ENCODE assay signal across 9 mouse cellular contexts in the genomic region with DNA sequence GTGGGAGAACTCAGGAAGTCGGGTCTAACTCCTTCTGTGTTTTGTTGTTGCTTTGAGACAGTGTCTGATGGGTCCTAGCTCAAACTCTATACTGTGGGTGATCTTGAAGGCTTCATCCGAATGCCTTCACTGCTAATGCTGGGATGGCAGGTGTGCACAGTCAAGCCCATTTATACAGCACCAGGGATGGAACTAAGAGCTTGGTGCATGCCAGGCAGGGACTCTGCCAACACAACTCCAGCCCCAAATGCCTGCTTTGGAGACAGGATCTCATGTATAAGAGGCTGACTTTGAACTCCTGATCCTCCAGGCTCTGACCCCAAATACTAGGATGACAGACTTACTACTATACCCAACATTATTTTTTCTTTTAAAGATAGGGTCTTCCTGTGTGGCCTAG. TPM values are rescaled to one million over a fixed set of nuclear protein-coding genes. Genes with fewer than 3 reads are reported as not detected.
DNase-seq lines count a peak whose midpoint lies in the region; ATAC-seq and TF ChIP-seq lines count a peak whose summit lies in the region.
"Had no signal": no experiment of that assay in that cellular context is flagged by ENCODE, and none has a peak within 500 bp of the region (broad histone marks: within the 10 kb centered on the region; RNA-seq: fewer than 3 reads in every experiment).

No protein-coding gene starts in this region.

- WGBS in embryonic facial prominence, embryonic 13.5 days = 36% methylated on average over 2 of the region's 2 CpGs
- 34% methylated on average over 2 of the region's 2 CpGs for WGBS in hindbrain, postnatal 0 days
- 34% methylated on average over 2 of the region's 2 CpGs for WGBS in midbrain, postnatal 0 days

- intact Hi-C loops in left cerebral cortex, adult 2 months (cut with DNase I) = no loop called here
- intact Hi-C loops in left cerebral cortex, postnatal 10 days (cut with DNase I) = no loop called here

- H3K9ac ChIP-seq in embryonic facial prominence, embryonic 13.5 days = peak overlapping the region; percentile 77
- peak overlapping the region; percentile 78 for H3K9ac ChIP-seq in hindbrain, postnatal 0 days (replicated peaks; ENCODE audit: low read length)
- peak overlapping the region; percentile 81 for H3K9ac ChIP-seq in midbrain, postnatal 0 days (replicated peaks; ENCODE audit: low read length, poor library complexity, severe bottlenecking)

- no peaks in the 10 kb centered on the region for H3K27me3 ChIP-seq in embryonic facial prominence, embryonic 13.5 days
- no peaks in the 10 kb centered on the region for H3K27me3 ChIP-seq in hindbrain, postnatal 0 days (ENCODE audit: insufficient read depth, low read length)
- no peaks in the 10 kb centered on the region for H3K27me3 ChIP-seq in midbrain, postnatal 0 days (ENCODE audit: insufficient read depth, low read length)

- TF ChIP-seq CTCF in left cerebral cortex, adult 2 months (IDR thresholded peaks at IDR 0.05) = no peak
- TF ChIP-seq CTCF in hindbrain, postnatal 0 days (IDR thresholded peaks at IDR 0.05; ENCODE audit: low read depth) = no peak
- TF ChIP-seq CTCF in midbrain, postnatal 0 days (IDR thresholded peaks at IDR 0.05) = no peak

- H3K4me1 ChIP-seq in embryonic facial prominence, embryonic 13.5 days = peaks cover 26% of the 10 kb centered on the region
- peaks cover 7% of the 10 kb centered on the region for H3K4me1 ChIP-seq in hindbrain, postnatal 0 days (ENCODE audit: insufficient read depth, low read length)
- H3K4me1 ChIP-seq in midbrain, postnatal 0 days (ENCODE audit: insufficient read depth, low read length) = peaks cover 13% of the 10 kb centered on the region

- peak overlapping the region; percentile 94; the same call in 1 of the 2 replicates for H3K27ac ChIP-seq in left cerebral cortex, adult 2 months
- peak overlapping the region; percentile 89 for H3K27ac ChIP-seq in embryonic facial prominence, embryonic 13.5 days
- peak overlapping the region; percentile 92 for H3K27ac ChIP-seq in hindbrain, postnatal 0 days
- no peak overlapping the region; the same call in 1 of the 2 replicates for H3K27ac ChIP-seq in midbrain, postnatal 0 days (ENCODE audit: low read depth, low read length)

- H3K4me2 ChIP-seq in embryonic facial prominence, embryonic 13.5 days = peak overlapping the region; percentile 69
- peak overlapping the region; percentile 90 for H3K4me2 ChIP-seq in hindbrain, postnatal 0 days (ENCODE audit: low read depth, low read length)
- peak overlapping the region; percentile 94 for H3K4me2 ChIP-seq in midbrain, postnatal 0 days (ENCODE audit: low read depth, low read length, poor library complexity, severe bottlenecking)

- peaks cover 25% of the 10 kb centered on the region for H3K36me3 ChIP-seq in embryonic facial prominence, embryonic 13.5 days
- H3K36me3 ChIP-seq in hindbrain, postnatal 0 days (ENCODE audit: insufficient read depth, low read length) = peaks cover 20% of the 10 kb centered on the region
- peaks cover 18% of the 10 kb centered on the region for H3K36me3 ChIP-seq in midbrain, postnatal 0 days (ENCODE audit: insufficient read depth, low read length)

- DNase-seq in left cerebral cortex, adult 2 months (ENCODE audit: extremely low spot score in 1 of 2, low spot score in 2 of 2) = no peak
- DNase-seq in left cerebral cortex, postnatal 10 days (ENCODE audit: extremely low spot score in 1 of 2, low spot score in 2 of 2) = no peak
- DNase-seq in hindbrain, postnatal 0 days (ENCODE audit: low spot score) = no peak
- no peak for DNase-seq in midbrain, postnatal 0 days (ENCODE audit: low spot score)
- DNase-seq in left cerebral cortex, adult 8-10 months (ENCODE audit: low spot score in 2 of 2) = no peak
- no peak for DNase-seq in cerebellum, postnatal 10 days
- no peak for DNase-seq in kidney, adult 18-20 months
- DNase-seq: gastrocnemius, postnatal 25 days had no signal

- no peak for ATAC-seq in embryonic facial prominence, embryonic 13.5 days (ENCODE audit: insufficient number of reproducible peaks, insufficient read depth, low FRiP score, low TSS enrichment, low read depth)
- ATAC-seq in hindbrain, postnatal 0 days = no peak
- ATAC-seq in midbrain, postnatal 0 days (ENCODE audit: low FRiP score) = no peak

- peak overlapping the region; percentile 81 for H3K4me3 ChIP-seq in left cerebral cortex, adult 2 months
- peak overlapping the region; percentile 61 for H3K4me3 ChIP-seq in embryonic facial prominence, embryonic 13.5 days
- peak overlapping the region; percentile 81 for H3K4me3 ChIP-seq in hindbrain, postnatal 0 days (ENCODE audit: low read length)
- H3K4me3 ChIP-seq in midbrain, postnatal 0 days (ENCODE audit: low read depth, low read length) = peak overlapping the region; percentile 77

- no peaks in the 10 kb centered on the region for H3K9me3 ChIP-seq in embryonic facial prominence, embryonic 13.5 days
- H3K9me3 ChIP-seq in hindbrain, postnatal 0 days (ENCODE audit: low read length) = no peaks in the 10 kb centered on the region
- no peaks in the 10 kb centered on the region for H3K9me3 ChIP-seq in midbrain, postnatal 0 days (ENCODE audit: low read length)

RNA-seq across cellular contexts. Expression of gene Ndufs7, which starts 1.1 kb away (rescaled TPM):
- 100 to 1,000 TPM; 194 to 206 TPM for total RNA-seq in left cerebral cortex, adult 2 months (2021)
- 100 to 1,000 TPM; 142 to 161 TPM for total RNA-seq in left cerebral cortex, postnatal 10 days (2021)
- 266 and 299 TPM in 2 replicates for polyA plus RNA-seq in embryonic facial prominence, embryonic 13.5 days (2015; fragmentation: Nextera tagmentation; extraction: Ambion mirVana)
- total RNA-seq in hindbrain, postnatal 0 days (2014; rRNA removed) = 246 and 291 TPM in 2 replicates
- polyA plus RNA-seq in hindbrain, postnatal 0 days (2015; fragmentation: Nextera tagmentation; extraction: Ambion mirVana) = 410 and 430 TPM in 2 replicates
- 193 and 201 TPM in 2 replicates for total RNA-seq in midbrain, postnatal 0 days (2014; rRNA removed)
- polyA plus RNA-seq in midbrain, postnatal 0 days (2015; fragmentation: Nextera tagmentation; extraction: Ambion mirVana) = 358 and 388 TPM in 2 replicates
- 100 to 1,000 TPM; 214 to 225 (median 218) TPM for total RNA-seq in left cerebral cortex, adult 8-10 months (2022)

RNA-seq across cellular contexts. Expression of gene Gamt, which starts 10.8 kb away (rescaled TPM):
- total RNA-seq in left cerebral cortex, adult 2 months (2021) = 10 to 100 TPM; 16.6 to 23.3 TPM
- 10 to 100 TPM; 25.9 to 26.0 TPM for total RNA-seq in left cerebral cortex, postnatal 10 days (2021)
- polyA plus RNA-seq in embryonic facial prominence, embryonic 13.5 days (2015; fragmentation: Nextera tagmentation; extraction: Ambion mirVana) = 27.2 and 33.6 TPM in 2 replicates
- total RNA-seq in hindbrain, postnatal 0 days (2014; rRNA removed) = 40.9 and 44.5 TPM in 2 replicates
- 32.4 and 35.9 TPM in 2 replicates for polyA plus RNA-seq in hindbrain, postnatal 0 days (2015; fragmentation: Nextera tagmentation; extraction: Ambion mirVana)
- total RNA-seq in midbrain, postnatal 0 days (2014; rRNA removed) = 12.5 and 14.3 TPM in 2 replicates
- 16.8 and 19.6 TPM in 2 replicates for polyA plus RNA-seq in midbrain, postnatal 0 days (2015; fragmentation: Nextera tagmentation; extraction: Ambion mirVana)
- 10 to 100 TPM; 28.8 to 33.6 (median 31.1) TPM for total RNA-seq in left cerebral cortex, adult 8-10 months (2022)

RNA-seq across cellular contexts. Expression of gene Dazap1, which starts 11.2 kb away (rescaled TPM):
- total RNA-seq in left cerebral cortex, adult 2 months (2021) = 10 to 100 TPM; 87.4 to 90.3 TPM
- total RNA-seq in left cerebral cortex, postnatal 10 days (2021) = 10 to 100 TPM; 95.2 to 98.6 TPM
- 66.0 and 70.6 TPM in 2 replicates for polyA plus RNA-seq in embryonic facial prominence, embryonic 13.5 days (2015; fragmentation: Nextera tagmentation; extraction: Ambion mirVana)
- 79.1 and 104 TPM in 2 replicates for total RNA-seq in hindbrain, postnatal 0 days (2014; rRNA removed)
- polyA plus RNA-seq in hindbrain, postnatal 0 days (2015; fragmentation: Nextera tagmentation; extraction: Ambion mirVana) = 38.5 and 39.4 TPM in 2 replicates
- total RNA-seq in midbrain, postnatal 0 days (2014; rRNA removed) = 107 and 109 TPM in 2 replicates
- polyA plus RNA-seq in midbrain, postnatal 0 days (2015; fragmentation: Nextera tagmentation; extraction: Ambion mirVana) = 34.2 and 34.5 TPM in 2 replicates
- total RNA-seq in left cerebral cortex, adult 8-10 months (2022) = 10 to 100 TPM; 76.4 to 90.1 (median 83.5) TPM

RNA-seq across cellular contexts. Expression of gene Mum1, which starts 23.8 kb away (rescaled TPM):
- total RNA-seq in left cerebral cortex, adult 2 months (2021) = 10 to 100 TPM; 37.8 to 43.3 TPM
- total RNA-seq in left cerebral cortex, postnatal 10 days (2021) = 10 to 100 TPM; 43.5 to 45.3 TPM
- 96.1 and 97.6 TPM in 2 replicates for polyA plus RNA-seq in embryonic facial prominence, embryonic 13.5 days (2015; fragmentation: Nextera tagmentation; extraction: Ambion mirVana)
- total RNA-seq in hindbrain, postnatal 0 days (2014; rRNA removed) = 41.5 and 49.3 TPM in 2 replicates
- 45.8 and 45.9 TPM in 2 replicates for polyA plus RNA-seq in hindbrain, postnatal 0 days (2015; fragmentation: Nextera tagmentation; extraction: Ambion mirVana)
- 45.1 and 60.9 TPM in 2 replicates for total RNA-seq in midbrain, postnatal 0 days (2014; rRNA removed)
- polyA plus RNA-seq in midbrain, postnatal 0 days (2015; fragmentation: Nextera tagmentation; extraction: Ambion mirVana) = 42.4 and 49.6 TPM in 2 replicates
- 10 to 100 TPM; 41.9 to 51.7 (median 44.1) TPM for total RNA-seq in left cerebral cortex, adult 8-10 months (2022)

RNA-seq across cellular contexts. Expression of gene Rps15, which starts 42.2 kb away (rescaled TPM):
- 100 to 1,000 TPM; 816 to 913 TPM for total RNA-seq in left cerebral cortex, adult 2 months (2021)
- total RNA-seq in left cerebral cortex, postnatal 10 days (2021) = 100 to 1,000 TPM; 784 to 803 TPM
- 1,000 and 1,047 TPM in 2 replicates for polyA plus RNA-seq in embryonic facial prominence, embryonic 13.5 days (2015; fragmentation: Nextera tagmentation; extraction: Ambion mirVana)
- 1,031 and 1,483 TPM in 2 replicates for total RNA-seq in hindbrain, postnatal 0 days (2014; rRNA removed)
- 676 and 682 TPM in 2 replicates for polyA plus RNA-seq in hindbrain, postnatal 0 days (2015; fragmentation: Nextera tagmentation; extraction: Ambion mirVana)
- 971 and 1,162 TPM in 2 replicates for total RNA-seq in midbrain, postnatal 0 days (2014; rRNA removed)
- polyA plus RNA-seq in midbrain, postnatal 0 days (2015; fragmentation: Nextera tagmentation; extraction: Ambion mirVana) = 633 and 645 TPM in 2 replicates
- 1,000 to 10,000 TPM in 1 of 4 experiments, 100 to 1,000 TPM in 3; 922 to 1,007 (median 961) TPM for total RNA-seq in left cerebral cortex, adult 8-10 months (2022)
